Mouse (Mus musculus): ENCODE data around the gene Cdkn2d. TPM values are rescaled to one million over a fixed set of nuclear protein-coding genes. Genes with fewer than 3 reads are reported as not detected.

The Cdkn2d gene
- polyA plus RNA-seq, 1 experiment from 2014 or later, result 51.3 TPM

Other genes with a start within 250 kb of the Cdkn2d start
- gene Zglp1, start 224.3 kb downstream of the Cdkn2d start, polyA plus RNA-seq (2014; fragmentation: Nextera tagmentation; extraction: Ambion mirVana), result 0.80 and 2.2 TPM in 2 replicates
- 0.36 and 0.58 TPM in 2 replicates for gene Gm49373, start 218.3 kb downstream of the Cdkn2d start, polyA plus RNA-seq (2014; fragmentation: Nextera tagmentation; extraction: Ambion mirVana)
- gene Fdx1l, start 217.8 kb downstream of the Cdkn2d start, polyA plus RNA-seq (2014; fragmentation: Nextera tagmentation; extraction: Ambion mirVana), result 44.7 and 52.1 TPM in 2 replicates
- 2.0 and 2.3 TPM in 2 replicates for gene Gm38431, start 199.4 kb downstream of the Cdkn2d start, polyA plus RNA-seq (2014; fragmentation: Nextera tagmentation; extraction: Ambion mirVana)
- 63.1 and 70.3 TPM in 2 replicates for gene Raver1, start 199.4 kb downstream of the Cdkn2d start, polyA plus RNA-seq (2014; fragmentation: Nextera tagmentation; extraction: Ambion mirVana)
- 5.4 and 7.1 TPM in 2 replicates for gene Tyk2, start 160.2 kb downstream of the Cdkn2d start, polyA plus RNA-seq (2014; fragmentation: Nextera tagmentation; extraction: Ambion mirVana)
- 371 and 374 TPM in 2 replicates for gene Cdc37, start 141.4 kb downstream of the Cdkn2d start, polyA plus RNA-seq (2014; fragmentation: Nextera tagmentation; extraction: Ambion mirVana)
- 3.8 and 4.7 TPM in 2 replicates for gene Pde4a, start 125.7 kb downstream of the Cdkn2d start, polyA plus RNA-seq (2014; fragmentation: Nextera tagmentation; extraction: Ambion mirVana)
- gene Keap1, start 52.0 kb downstream of the Cdkn2d start, polyA plus RNA-seq (2014; fragmentation: Nextera tagmentation; extraction: Ambion mirVana), result 23.2 and 27.1 TPM in 2 replicates
- 0.08 and 0.21 TPM in 2 replicates for gene S1pr5, start 43.0 kb downstream of the Cdkn2d start, polyA plus RNA-seq (2014; fragmentation: Nextera tagmentation; extraction: Ambion mirVana)
- gene Atg4d, start 26.1 kb downstream of the Cdkn2d start, polyA plus RNA-seq (2014; fragmentation: Nextera tagmentation; extraction: Ambion mirVana), result 28.5 and 31.1 TPM in 2 replicates
- 11.4 and 13.3 TPM in 2 replicates for gene Kri1, start 3.4 kb downstream of the Cdkn2d start, polyA plus RNA-seq (2014; fragmentation: Nextera tagmentation; extraction: Ambion mirVana)
- gene Ap1m2, start 20.9 kb upstream of the Cdkn2d start, polyA plus RNA-seq (2014; fragmentation: Nextera tagmentation; extraction: Ambion mirVana), result 15.9 and 16.3 TPM in 2 replicates
- gene Slc44a2, start 29.3 kb upstream of the Cdkn2d start, polyA plus RNA-seq (2014; fragmentation: Nextera tagmentation; extraction: Ambion mirVana), result 86.0 and 89.8 TPM in 2 replicates
- gene Ilf3, start 76.5 kb upstream of the Cdkn2d start, polyA plus RNA-seq (2014; fragmentation: Nextera tagmentation; extraction: Ambion mirVana), result 248 and 256 TPM in 2 replicates
- gene Qtrt1, start 120.4 kb upstream of the Cdkn2d start, polyA plus RNA-seq (2014; fragmentation: Nextera tagmentation; extraction: Ambion mirVana), result 47.6 and 51.5 TPM in 2 replicates
- 57.1 and 58.0 TPM in 2 replicates for gene Dnm2, start 133.5 kb upstream of the Cdkn2d start, polyA plus RNA-seq (2014; fragmentation: Nextera tagmentation; extraction: Ambion mirVana)
- 81.3 and 86.9 TPM in 2 replicates for gene Tmed1, start 218.8 kb upstream of the Cdkn2d start, polyA plus RNA-seq (2014; fragmentation: Nextera tagmentation; extraction: Ambion mirVana)
- 1.00 and 1.4 TPM in 2 replicates for gene AB124611, start 234.8 kb upstream of the Cdkn2d start, polyA plus RNA-seq (2014; fragmentation: Nextera tagmentation; extraction: Ambion mirVana)

Measured in embryonic facial prominence, embryonic 11.5 days (tissue).